Mouse (Mus musculus): Measurements from ENCODE around the gene Sdad1.
"Not testable (repeated sequence)": the region's sequence is repeated elsewhere in the genome, so short reads cannot be mapped to it uniquely, and the experiment has no call there.

DNA sequence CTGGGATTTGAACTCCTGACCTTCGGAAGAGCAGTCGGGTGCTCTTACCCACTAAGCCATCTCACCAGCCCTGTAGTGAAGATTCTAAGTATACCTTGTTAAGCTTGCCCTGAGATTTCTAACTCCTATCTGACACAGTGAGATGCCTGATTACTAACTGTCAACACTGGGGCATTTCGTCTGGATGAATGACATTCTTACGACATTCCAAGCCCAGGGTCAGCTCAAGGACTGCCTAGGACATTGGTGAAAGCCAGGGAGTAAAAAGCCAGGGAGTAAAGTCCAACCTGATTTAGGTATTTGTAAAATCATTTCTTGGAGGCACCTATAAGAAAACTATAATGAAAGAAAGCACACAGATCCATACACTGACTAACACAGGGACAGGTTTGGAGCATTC lies 42.4 kb upstream of the Sdad1 start:
- TF ChIP-seq CTCF (IDR thresholded peaks at IDR 0.05; ENCODE audit: insufficient read depth, low read length); POLR2A (IDR thresholded peaks at IDR 0.05; ENCODE audit: borderline replicate concordance, extremely low read depth, low read depth, low read length): not testable (repeated sequence)

Measured in lung, adult 2 months (tissue).